Mouse (Mus musculus): ENCODE results near the gene Coro7.

- no peak for TF ChIP-seq CTCF (IDR thresholded peaks at IDR 0.05; ENCODE audit: low read depth)
- TF ChIP-seq EP300 (IDR thresholded peaks at IDR 0.05; ENCODE audit: low read depth): no peak
Observed at GRCm38 (mm10) chr16:4678080-4678479, 1.5 kb downstream of the Coro7 start.
